11 mouse cellular contexts compared by ENCODE assay signal in genomic region chr6:89238871-89239270, GRCm38 (mm10).
DNase-seq lines count a peak whose midpoint lies in the region; ATAC-seq and TF ChIP-seq lines count a peak whose summit lies in the region.
"Had no signal": no experiment of that assay in that cellular context is flagged by ENCODE, and none has a peak within 500 bp of the region (broad histone marks: within the 10 kb centered on the region; RNA-seq: fewer than 3 reads in every experiment).

No protein-coding gene starts in this region.

- no peak for TF ChIP-seq POLR2A in kidney, adult 2 months (IDR thresholded peaks at IDR 0.05; ENCODE audit: low read depth, low read length)

- peaks cover 30% of the 10 kb centered on the region for H3K27me3 ChIP-seq in kidney, embryonic 15.5 days
- no peaks in the 10 kb centered on the region for H3K27me3 ChIP-seq in kidney, adult 2 months (replicated peaks; ENCODE audit: control insufficient read depth, insufficient read depth, low read length)
- peaks cover 40% of the 10 kb centered on the region for H3K27me3 ChIP-seq in limb, embryonic 10.5 days (ENCODE audit: low read depth, poor library complexity, severe bottlenecking)

- H3K4me2 ChIP-seq in kidney, embryonic 15.5 days: no peak overlapping the region
- H3K4me2 ChIP-seq: embryonic facial prominence, embryonic 13.5 days; limb, embryonic 12.5 days had no signal

- peaks cover 25% of the 10 kb centered on the region for H3K4me1 ChIP-seq in kidney, embryonic 15.5 days
- H3K4me1 ChIP-seq in kidney, adult 2 months (ENCODE audit: control insufficient read depth, insufficient read depth, low read length): no peaks in the 10 kb centered on the region
- peaks cover 30% of the 10 kb centered on the region for H3K4me1 ChIP-seq in limb, embryonic 10.5 days

- H3K36me3 ChIP-seq in kidney, embryonic 15.5 days: no peaks in the 10 kb centered on the region
- no peaks in the 10 kb centered on the region for H3K36me3 ChIP-seq in kidney, adult 2 months (ENCODE audit: control insufficient read depth, insufficient read depth, low read length)
- H3K36me3 ChIP-seq in limb, embryonic 10.5 days: no peaks in the 10 kb centered on the region
- H3K36me3 ChIP-seq: embryonic facial prominence, embryonic 13.5 days; limb, embryonic 12.5 days had no signal

- no peak overlapping the region for H3K9ac ChIP-seq in kidney, embryonic 15.5 days
- H3K9ac ChIP-seq: embryonic facial prominence, embryonic 13.5 days; limb, embryonic 12.5 days had no signal

- DNase-seq in gastrocnemius, postnatal 14 days: peak; percentile 33
- no peak for DNase-seq in gastrocnemius, postnatal 4 days (ENCODE audit: low spot score in 2 of 2)
- DNase-seq in right cerebral cortex, adult 18-20 months: peak; percentile 52
- no peak for DNase-seq in right cerebral cortex, postnatal 4 days
- peak; percentile 50 to 81 for DNase-seq in left cerebral cortex, postnatal 25 days (ENCODE audit: low spot score in 2 of 2)
- DNase-seq in kidney, adult 2 months: no peak
- no peak for DNase-seq in limb, embryonic 10.5 days (ENCODE audit: low spot score)
- DNase-seq: thymus, postnatal 36 days had no signal

- WGBS in kidney, embryonic 15.5 days: 34% methylated on average over 14 of the region's 14 CpGs
- 38% methylated on average over 14 of the region's 14 CpGs for WGBS in kidney, adult 2 months
- 68% methylated on average over 14 of the region's 14 CpGs for WGBS in limb, embryonic 10.5 days

- intact Hi-C loops in gastrocnemius, postnatal 14 days (cut with DNase I; ENCODE audit: low total_unique reads): no loop called here
- intact Hi-C loops in left cerebral cortex, postnatal 25 days (cut with DNase I): loop anchor here (5.0 kb wide), 4 partner anchors 77 to 313 kb away; partner anchors contain the start of gene Plxna1

- no peak overlapping the region for H3K27ac ChIP-seq in kidney, embryonic 15.5 days
- H3K27ac ChIP-seq in kidney, adult 2 months (ENCODE audit: insufficient read depth, low read depth, low read length): no peak overlapping the region
- no peak overlapping the region for H3K27ac ChIP-seq in limb, embryonic 10.5 days
- H3K27ac ChIP-seq: embryonic facial prominence, embryonic 13.5 days; limb, embryonic 12.5 days had no signal

- no peak for TF ChIP-seq CTCF in kidney, adult 2 months (conservative IDR thresholded peaks at IDR 0.05; ENCODE audit: insufficient read depth, insufficient read length, low read depth, low read length)

- ATAC-seq in kidney, embryonic 15.5 days (replicated peaks; ENCODE audit: low FRiP score): no peak

- no peak overlapping the region for H3K4me3 ChIP-seq in kidney, embryonic 15.5 days (replicated peaks)
- no peak overlapping the region for H3K4me3 ChIP-seq in kidney, adult 2 months (ENCODE audit: insufficient read depth, low read depth, low read length)
- H3K4me3 ChIP-seq in limb, embryonic 10.5 days: no peak overlapping the region
- H3K4me3 ChIP-seq: embryonic facial prominence, embryonic 13.5 days; limb, embryonic 12.5 days had no signal

- no peaks in the 10 kb centered on the region for H3K9me3 ChIP-seq in kidney, embryonic 15.5 days (replicated peaks)
- H3K9me3 ChIP-seq in limb, embryonic 10.5 days (replicated peaks): no peaks in the 10 kb centered on the region
- H3K9me3 ChIP-seq: embryonic facial prominence, embryonic 13.5 days; limb, embryonic 12.5 days had no signal

Comparison
In these comparisons a context has a peak if more than half of its experiments do, and no peak if none do; other contexts are left out.
1. DNase-seq: peak in gastrocnemius, postnatal 14 days (single experiment), right cerebral cortex, adult 18-20 months (single experiment) and left cerebral cortex, postnatal 25 days (2 of 2); none in gastrocnemius, postnatal 4 days (0 of 2), right cerebral cortex, postnatal 4 days (single experiment), kidney, adult 2 months (single experiment) and limb, embryonic 10.5 days (single experiment).